Mouse (Mus musculus) CH12.LX (cell line): ENCODE measurements around the gene Pgls. TPM values are rescaled to one million over a fixed set of nuclear protein-coding genes. Genes with fewer than 3 reads are reported as not detected.

Experiments
- DNase-seq: peaks from one replicate; pipeline ENCODE4 v3.0.0-alpha.2; 2013; ENCODE audit errors: extremely low read depth
- H3K27ac ChIP-seq: 2 replicates; pipeline ENCODE4 v1.5.1; 2012; ENCODE audit warnings: low read depth, mild to moderate bottlenecking, control low read depth, moderate library complexity; ENCODE audit not compliant: insufficient read depth
- H3K27me3 ChIP-seq: replicated peaks from 2 replicates; pipeline ENCODE3; 2012; ENCODE audit warnings: inconsistent platforms
- H3K36me3 ChIP-seq, 2 experiments: replicated peaks in 1 of 2; 2 replicates each; pipeline versions ENCODE3 to v1.6.1; 2012; ENCODE audit warnings: inconsistent platforms in 1 of 2, low read length in 1 of 2, mild to moderate bottlenecking in 1 of 2, mixed read lengths in 1 of 2, moderate library complexity in 1 of 2; ENCODE audit not compliant: control insufficient read depth in 1 of 2, insufficient read depth in 1 of 2
- H3K4me1 ChIP-seq, 2 experiments: 2 replicates each; pipeline ENCODE4 v1.6.1; 2012; ENCODE audit warnings: inconsistent platforms in 1 of 2, moderate library complexity in 1 of 2; ENCODE audit not compliant: insufficient read depth in 2 of 2, control insufficient read depth in 1 of 2
- H3K4me2 ChIP-seq: 2 replicates; pipeline ENCODE4 v1.6.1; 2012; ENCODE audit warnings: low read depth, mild to moderate bottlenecking, control low read depth; ENCODE audit not compliant: poor library complexity, insufficient read depth, severe bottlenecking
- H3K4me3 ChIP-seq, 3 experiments: fragments of 150-350 bp in 1 of 3; sonication (generic) in 1 of 3; replicated peaks in 1 of 3; 2 replicates each; pipeline versions ENCODE3 to v1.5.1; 2011 to 2012; ENCODE audit warnings: low read depth in 2 of 3, low read length in 2 of 3, mild to moderate bottlenecking in 2 of 3, moderate library complexity in 2 of 3, control low read depth in 1 of 3, improper control_type of control experiment in 1 of 3, inconsistent platforms in 1 of 3, mixed read lengths in 1 of 3; ENCODE audit not compliant: poor library complexity in 1 of 3
- H3K79me2 ChIP-seq: replicated peaks from 2 replicates; pipeline ENCODE4 v1.6.1; 2012; ENCODE audit warnings: mild to moderate bottlenecking, moderate library complexity; ENCODE audit not compliant: control insufficient read depth, poor library complexity, insufficient read depth, severe bottlenecking; ENCODE audit errors: extremely low read depth
- H3K9ac ChIP-seq: 2 replicates; pipeline ENCODE4 v1.6.1; 2012; ENCODE audit warnings: low read depth, mild to moderate bottlenecking, control low read depth, moderate library complexity; ENCODE audit not compliant: insufficient read depth
- H3K9me3 ChIP-seq: replicated peaks from 2 replicates; pipeline ENCODE3; 2012; ENCODE audit warnings: low read length, inconsistent platforms, mixed read lengths
- BHLHE40 ChIP-seq: IDR thresholded peaks from 2 replicates; pipeline ENCODE4 v1.6.1; 2011; ENCODE audit warnings: mild to moderate bottlenecking, low read depth, low read length, improper control_type of control experiment
- ELF1 ChIP-seq: IDR thresholded peaks from 2 replicates; pipeline ENCODE4 v1.6.1; 2014; ENCODE audit warnings: low read depth, mild to moderate bottlenecking, inconsistent platforms, low read length, improper control_type of control experiment
- GABPA ChIP-seq: IDR thresholded peaks from 2 replicates; pipeline ENCODE4 v1.6.1; 2012; ENCODE audit warnings: low read depth, low read length, improper control_type of control experiment, inconsistent platforms; ENCODE audit not compliant: insufficient replicate concordance
- HCFC1 ChIP-seq: IDR thresholded peaks from 2 replicates; pipeline ENCODE4 v1.6.1; 2012; ENCODE audit warnings: low read depth, mild to moderate bottlenecking, inconsistent platforms, low read length, improper control_type of control experiment
- IRF4 ChIP-seq: IDR thresholded peaks from 2 replicates; pipeline ENCODE4 v1.6.1; 2014; ENCODE audit warnings: low read depth, mild to moderate bottlenecking, inconsistent platforms, low read length, improper control_type of control experiment
- KAT2A ChIP-seq: IDR thresholded peaks from 2 replicates; pipeline ENCODE4 v1.6.1; 2012; ENCODE audit warnings: low read length, improper control_type of control experiment, inconsistent platforms; ENCODE audit not compliant: insufficient replicate concordance
- PAX5 ChIP-seq: IDR thresholded peaks from 2 replicates; pipeline ENCODE4 v1.6.1; 2012; ENCODE audit warnings: low read length, inconsistent platforms, mixed read lengths
- POLR2A ChIP-seq: IDR thresholded peaks from 2 replicates; pipeline ENCODE4 v1.6.1; 2011; ENCODE audit warnings: low read depth, mild to moderate bottlenecking, improper control_type of control experiment, low read length
- RAD21 ChIP-seq: IDR thresholded peaks from 2 replicates; pipeline ENCODE4 v1.6.1; 2011; ENCODE audit warnings: low read depth, mild to moderate bottlenecking, low read length, improper control_type of control experiment, moderate library complexity
- RCOR1 ChIP-seq: conservative IDR thresholded peaks from 2 replicates; pipeline ENCODE4 v1.6.1; 2012; ENCODE audit warnings: low read depth, mild to moderate bottlenecking, inconsistent platforms, low read length, improper control_type of control experiment
- SIN3A ChIP-seq: IDR thresholded peaks from 2 replicates; pipeline ENCODE4 v1.6.1; 2012; ENCODE audit warnings: low read length, improper control_type of control experiment, inconsistent platforms
- SMC3 ChIP-seq: IDR thresholded peaks from 2 replicates; pipeline ENCODE4 v1.6.1; 2011; ENCODE audit warnings: low read depth, low read length, improper control_type of control experiment
- UBTF ChIP-seq: IDR thresholded peaks from 2 replicates; pipeline ENCODE4 v1.6.1; 2012; ENCODE audit warnings: low read depth, mild to moderate bottlenecking, inconsistent platforms, low read length, improper control_type of control experiment, moderate library complexity
- ZMIZ1 ChIP-seq: IDR thresholded peaks from 2 replicates; pipeline ENCODE4 v1.6.1; 2012; ENCODE audit warnings: low read depth, mild to moderate bottlenecking, inconsistent platforms, low read length, improper control_type of control experiment
- dilution Hi-C: fragments of 300-500 bp; cut with MboI; formaldehyde crosslinking; loops from 2 replicates; pipeline ENCODE4 v1.14.3; 2020; ENCODE audit warnings: low sequenced_read_pairs; ENCODE audit not compliant: extremely low pct_unique_long_range_greater_than_20kb, extremely low pct_ligation_motif_present
- in situ Hi-C: fragments of 300-500 bp; cut with MboI; formaldehyde crosslinking; loops from 3 replicates; pipeline ENCODE4 v1.14.3; 2019; ENCODE audit warnings: low sequenced_read_pairs, low pct_ligation_motif_present, low pct_unique_long_range_greater_than_20kb, mixed read lengths
- polyA plus RNA-seq: library from polyadenylated mRNA; unstranded; fragments of >175 nt; gene quantifications from 2 replicates; pipeline ENCODE4 v1.2.1, GENCODE M21; 2012; ENCODE audit warnings: low read depth; ENCODE audit not compliant: insufficient read length
- total RNA-seq, 2 experiments: library from RNA; depleted of rRNA; stranded (reverse); fragments of 300-350 nt in 1 of 2; fragments of >200 nt in 1 of 2; gene quantifications; 2 replicates each; pipeline ENCODE4 v1.2.3; 2012 to 2014

Gene Pgls
- total and polyA plus RNA-seq, 3 experiments, result 74.9 to 215 (median 118) TPM

- Histone ChIP-seq H3K9ac (no peak within 1 kb of the TSS), H3K4me1 (peaks cover 5 to 13% of the 10 kb centered on the region in 2 experiments; a peak in 3 of 4 replicates), H3K9me3 (peaks cover 16% of the 10 kb centered on the region), H3K4me3 (no peak within 1 kb of the TSS), H3K27me3 (peaks cover 3% of the 10 kb centered on the region), H3K27ac (no peak within 1 kb of the TSS), H3K36me3 (no peaks in the 10 kb centered on the region), H3K79me2 (no peaks in the 10 kb centered on the region), H3K4me2 (no peak within 1 kb of the TSS)
- dilution Hi-C loops, result no loop called here
- DNase-seq, result no peak
- TF ChIP-seq IRF4 (no peak), SIN3A (no peak), GABPA (no peak), UBTF (no peak), HCFC1 (no peak), ZMIZ1 (no peak), POLR2A (no peak), KAT2A (no peak), RAD21 (no peak), PAX5 (no peak), ELF1 (no peak), SMC3 (no peak), BHLHE40 (no peak)
- in situ Hi-C loops, result no loop called here
Measured at GRCm38 (mm10) chr8:71568387-71568937, 23.5 kb upstream of the Pgls start, which contains the start of gene Slc27a1. TSS of gene Slc27a1 (plus strand) at chr8:71568882.

- TF ChIP-seq KAT2A (no peak), RCOR1 (no peak)
- TF ChIP-seq, all 38 proteins: peak for 0
- H3K79me2 ChIP-seq, result no peaks in the 10 kb centered on the region
- peaks cover 5 to 13% of the 10 kb centered on the region in 2 experiments; a peak in 3 of 4 replicates for H3K4me1 ChIP-seq
- no peak overlapping the region for H3K4me2 ChIP-seq
- DNase-seq, result no peak
- dilution Hi-C loops (no loop called here), in situ Hi-C loops (no loop called here)
- H3K27me3 ChIP-seq, result peaks cover 3% of the 10 kb centered on the region
- no peak overlapping the region for H3K4me3 ChIP-seq
- H3K9me3 ChIP-seq, result peaks cover 14% of the 10 kb centered on the region
- H3K36me3 ChIP-seq, result no peaks in the 10 kb centered on the region
- no peak overlapping the region for H3K9ac ChIP-seq
- H3K27ac ChIP-seq, result no peak overlapping the region
Measured at GRCm38 (mm10) chr8:71568941-71569340, 23.0 kb upstream of the Pgls start.
